Mouse (Mus musculus) regulatory T cell (primary cell): ENCODE data around the gene Eif6.

ENCODE experiments used
- in situ Hi-C: fragments of 300-600 bp; cut with MboI, MseI; formaldehyde crosslinking; loops from one replicate; pipeline ENCODE4 v1.15.1; 2025; ENCODE audit warnings: high pct_unique_total_duplicates

The Eif6 gene

DNA sequence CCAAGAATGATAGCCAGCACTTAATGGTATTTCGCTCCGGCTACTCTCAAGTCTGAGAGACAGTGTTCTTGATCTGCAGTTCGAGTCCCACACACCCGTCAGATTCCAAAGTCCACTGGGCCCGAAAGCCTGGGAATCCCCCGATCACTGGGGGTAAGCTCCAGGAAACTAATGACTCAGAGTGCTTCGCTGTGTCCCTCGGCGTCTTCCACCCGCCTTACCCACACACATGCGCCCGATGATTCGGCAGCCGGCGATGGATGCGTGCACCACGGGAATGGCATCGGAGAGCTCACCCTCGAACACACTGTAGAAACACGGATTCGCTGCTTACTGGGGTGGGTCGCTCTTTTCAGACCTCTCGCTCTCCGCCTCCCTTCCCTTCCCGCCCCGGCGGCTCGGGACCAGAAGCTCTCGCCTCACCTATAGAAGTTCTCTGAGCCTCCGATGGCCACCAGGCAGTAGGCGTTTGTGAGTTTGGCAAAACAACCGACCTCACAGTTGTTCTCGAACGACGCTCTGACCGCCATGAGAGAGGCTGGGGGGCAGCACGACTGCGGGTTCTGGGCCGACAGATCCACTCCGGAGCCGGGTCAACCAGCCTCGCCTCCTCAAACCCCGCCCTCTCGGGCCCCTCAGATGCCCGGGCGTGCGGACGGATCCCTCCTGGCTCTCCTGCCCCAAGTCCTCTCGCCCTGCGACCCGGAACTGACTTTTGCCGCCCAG, 658 bp downstream of the Eif6 start:
- in situ Hi-C loops = no loop called here

DNA sequence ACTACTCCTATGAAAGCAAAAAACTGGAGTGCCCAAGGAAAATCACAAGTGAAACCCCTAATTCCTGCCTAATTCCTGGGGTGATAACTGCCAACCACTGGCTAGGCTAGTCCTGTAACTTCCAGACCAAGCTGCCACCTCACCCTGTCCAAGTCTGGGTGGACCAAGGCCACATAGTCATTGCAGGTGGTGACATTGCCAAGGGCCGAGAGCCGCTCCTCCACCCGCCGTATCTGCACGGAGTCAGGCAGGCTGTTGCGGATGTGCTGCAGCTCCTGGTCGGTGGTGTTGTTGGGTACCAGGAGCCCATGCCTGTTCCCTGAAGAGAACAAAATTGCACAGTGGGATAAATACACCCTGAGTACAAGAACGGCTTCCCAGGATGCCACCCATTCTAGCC, 3.0 kb downstream of the Eif6 start:
- in situ Hi-C loops = no loop called here

DNA sequence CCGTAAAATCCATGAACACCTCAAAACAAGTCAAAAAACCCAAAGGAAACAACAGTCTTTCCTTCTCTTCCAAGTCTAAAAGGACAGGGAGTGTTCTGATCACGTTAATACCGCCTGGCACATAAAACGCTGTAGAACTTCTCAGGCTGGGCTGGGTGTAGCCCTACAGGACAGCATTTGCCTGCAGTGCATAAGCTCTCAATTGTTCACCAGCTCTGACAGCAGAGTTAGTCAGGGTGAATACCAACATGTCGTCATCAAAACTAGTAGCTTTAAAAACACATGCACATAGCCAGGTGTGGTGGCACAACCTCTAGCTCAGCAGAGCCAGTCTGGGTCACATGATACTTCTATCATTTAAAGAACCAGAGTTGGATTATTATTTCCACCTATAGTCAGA, 5.9 kb downstream of the Eif6 start:
- in situ Hi-C loops = no loop called here

DNA sequence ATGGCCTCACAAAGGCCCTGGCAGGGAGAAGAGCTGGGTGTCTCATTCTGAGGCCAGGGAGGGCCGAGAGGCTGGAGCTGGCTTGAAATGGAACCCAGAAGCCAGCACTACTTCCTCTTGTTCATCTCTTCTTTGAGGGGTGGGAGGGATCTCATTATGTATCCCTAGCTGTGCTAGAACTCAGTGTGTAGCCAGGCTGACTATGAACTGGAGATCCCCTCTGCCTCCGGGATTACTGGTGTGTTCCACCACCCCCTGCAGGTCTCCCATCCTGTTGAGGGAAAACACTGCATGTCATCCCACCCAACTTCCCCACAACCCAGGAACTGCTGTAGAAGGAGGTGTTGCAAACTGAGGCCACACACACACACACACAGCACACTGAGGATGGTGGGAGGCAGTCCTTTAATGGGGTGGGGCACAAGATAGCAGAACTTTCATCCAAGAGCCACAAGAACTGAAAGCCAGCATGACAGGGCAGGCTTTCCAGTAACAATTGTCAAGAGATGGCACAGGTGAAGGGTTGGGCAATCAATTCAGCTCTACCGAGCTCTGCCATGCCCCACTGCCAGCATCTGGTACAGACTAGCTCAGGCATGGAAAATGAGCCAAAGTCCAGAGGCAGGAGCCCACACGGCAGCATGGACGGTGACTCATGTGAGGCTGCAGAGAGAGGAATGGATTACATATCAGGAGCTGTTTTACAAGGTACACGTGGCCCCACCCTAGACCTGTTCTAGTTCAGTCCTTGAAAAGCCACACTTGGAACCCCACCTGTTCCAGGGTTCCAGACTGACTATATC, 7.1 kb downstream of the Eif6 start:
- in situ Hi-C loops = no loop called here

DNA sequence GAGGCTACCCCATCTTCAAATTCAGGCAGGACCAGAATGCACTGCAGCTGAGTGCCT, 7.5 kb downstream of the Eif6 start, which contains the start of gene BC029722:
TSS of gene BC029722 (minus strand) at position 35 of the 57 bp plus-strand sequence.
- in situ Hi-C loops = no loop called here

DNA sequence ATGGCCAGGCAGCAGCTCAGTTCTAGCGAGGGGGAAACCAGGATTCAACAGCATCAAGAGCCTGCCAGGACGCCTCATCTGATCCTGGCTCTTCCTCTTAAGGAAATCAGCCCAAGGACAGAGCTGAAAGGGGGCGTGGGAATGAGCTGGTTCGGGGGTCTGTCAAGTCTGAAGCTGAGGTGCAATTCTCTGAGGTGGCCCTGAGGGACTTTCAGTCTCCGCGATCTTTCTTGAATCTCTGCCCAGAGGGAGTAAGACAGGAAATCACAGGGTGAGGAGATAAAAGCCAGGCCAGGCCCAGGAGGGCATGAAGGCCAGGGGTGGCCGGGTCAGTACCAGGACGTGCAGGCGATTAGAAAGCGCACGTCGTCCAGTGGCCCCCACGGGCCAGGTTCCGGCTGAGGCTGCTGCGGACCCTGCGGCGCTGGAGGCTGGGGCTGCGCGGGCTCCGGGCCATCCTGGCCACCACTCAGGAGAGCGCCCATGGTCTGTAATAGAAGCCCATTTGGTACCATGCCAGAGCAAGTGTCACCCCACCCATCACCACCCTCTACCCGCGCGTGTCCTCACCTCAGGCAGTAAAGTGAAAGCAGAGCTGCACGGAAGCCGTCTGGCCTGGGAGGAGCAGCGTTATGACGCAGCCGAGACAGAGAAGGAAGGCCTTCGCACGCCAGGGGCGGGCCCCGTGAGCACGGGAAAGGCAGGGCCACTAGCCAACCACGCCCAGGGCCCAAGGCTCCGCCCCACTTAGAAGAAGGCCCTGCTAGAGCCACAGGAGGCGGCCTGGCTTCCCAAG, 7.9 kb downstream of the Eif6 start:
- in situ Hi-C loops = no loop called here

DNA sequence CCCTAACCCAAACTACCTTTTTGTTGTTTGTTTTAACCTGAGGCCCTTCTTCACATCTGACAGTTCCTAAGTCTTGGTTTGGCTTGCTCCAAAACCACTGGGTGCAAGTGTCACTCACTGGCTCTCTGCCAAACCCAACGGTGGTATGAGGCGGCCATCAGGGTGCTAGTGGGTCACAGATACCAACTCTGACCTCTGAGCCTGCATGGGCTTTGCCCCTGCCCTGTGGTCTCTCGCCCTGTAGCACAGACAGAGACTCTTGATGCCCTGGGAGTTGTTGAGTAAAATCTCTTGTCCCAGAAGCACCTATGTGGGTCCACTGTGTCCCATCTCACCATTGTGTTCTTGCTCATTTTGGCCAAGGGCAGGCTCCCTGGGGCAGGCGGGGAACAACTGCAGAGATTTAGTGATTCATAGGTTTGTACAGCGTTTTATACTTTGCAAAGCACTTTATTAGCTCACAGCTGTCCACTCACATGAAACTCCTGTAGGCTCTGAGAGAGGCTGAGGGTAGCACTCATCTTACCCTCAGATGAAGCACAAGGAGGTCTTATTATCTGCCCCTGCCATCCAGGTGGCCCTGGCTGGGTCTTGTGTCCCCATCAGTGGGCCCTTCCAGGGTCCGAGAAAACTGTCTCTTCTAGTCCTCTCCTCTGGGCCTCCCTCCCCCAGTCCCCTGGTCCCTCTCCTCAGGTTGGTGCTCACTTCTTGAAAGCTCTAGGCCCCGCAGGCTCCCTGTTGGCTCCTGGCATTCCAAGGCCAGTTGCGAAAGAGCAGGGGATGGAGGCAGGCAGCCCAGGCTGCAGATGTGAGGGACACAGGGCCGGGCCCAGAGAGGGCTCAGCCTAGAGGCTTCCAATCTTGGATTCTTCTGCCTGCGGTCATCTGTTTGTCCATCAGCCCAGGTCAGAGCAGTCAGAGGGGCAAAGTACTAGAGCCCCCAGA, 9.2 kb downstream of the Eif6 start:
- in situ Hi-C loops = no loop called here

DNA sequence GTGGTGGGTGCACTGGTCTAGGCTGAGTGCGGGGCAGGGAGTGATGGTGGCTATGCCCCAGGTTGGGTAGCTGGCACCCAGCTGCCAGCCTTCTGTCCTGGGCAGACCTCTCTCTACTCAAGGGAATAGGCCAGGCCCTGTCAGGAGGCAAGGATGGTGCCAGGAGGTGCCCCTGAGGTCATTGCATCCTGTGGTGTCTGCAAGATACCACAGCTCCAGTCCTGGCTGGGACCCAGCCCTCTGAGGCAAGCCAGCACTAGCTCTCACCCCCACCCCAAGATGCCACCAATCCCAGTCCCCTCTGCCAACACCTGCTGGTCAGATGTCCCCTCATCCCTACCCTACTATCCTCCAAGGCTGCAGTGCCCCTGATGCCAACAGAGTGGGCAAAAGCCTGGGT, 10.5 kb downstream of the Eif6 start:
- in situ Hi-C loops = no loop called here

DNA sequence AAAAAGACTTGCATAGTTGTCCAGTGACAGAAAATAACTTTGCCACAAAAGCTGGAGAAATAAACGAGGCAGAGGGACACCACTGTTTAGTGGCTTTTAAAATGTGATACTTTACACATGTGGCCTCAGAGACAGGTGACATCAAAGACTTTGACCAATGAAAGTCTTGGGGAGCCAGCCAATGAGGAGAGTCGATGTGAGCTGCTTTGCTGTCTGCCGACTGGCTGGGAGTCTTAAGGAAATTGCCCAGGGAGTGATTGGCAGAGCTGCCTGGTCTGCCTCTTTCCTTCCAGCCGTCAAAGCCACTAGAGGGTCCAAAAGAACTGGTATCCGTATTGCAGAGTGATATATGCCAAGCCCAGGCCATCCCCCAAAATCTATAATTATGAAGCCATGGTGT, 11.9 kb downstream of the Eif6 start:
- in situ Hi-C loops = no loop called here

DNA sequence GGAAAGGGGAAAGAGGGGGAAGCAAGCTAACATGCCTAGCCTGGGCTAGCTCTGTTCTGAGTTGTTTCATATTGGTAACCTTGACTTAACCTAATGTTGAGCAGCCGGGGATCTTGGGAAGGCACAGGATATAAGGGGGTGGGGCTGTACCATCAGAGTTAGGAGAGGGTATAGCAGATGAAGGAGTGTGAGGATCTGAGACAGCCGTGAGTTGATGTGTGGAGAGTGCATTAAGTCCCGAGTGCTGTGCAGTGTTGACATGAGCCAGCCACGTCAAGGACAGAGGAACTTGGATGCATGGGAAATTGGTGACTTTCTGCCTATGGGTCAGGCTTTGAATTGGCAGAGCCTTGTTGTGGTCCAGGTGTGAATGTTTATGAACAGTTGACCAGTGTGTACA, 14.1 kb downstream of the Eif6 start:
- in situ Hi-C loops = no loop called here

DNA sequence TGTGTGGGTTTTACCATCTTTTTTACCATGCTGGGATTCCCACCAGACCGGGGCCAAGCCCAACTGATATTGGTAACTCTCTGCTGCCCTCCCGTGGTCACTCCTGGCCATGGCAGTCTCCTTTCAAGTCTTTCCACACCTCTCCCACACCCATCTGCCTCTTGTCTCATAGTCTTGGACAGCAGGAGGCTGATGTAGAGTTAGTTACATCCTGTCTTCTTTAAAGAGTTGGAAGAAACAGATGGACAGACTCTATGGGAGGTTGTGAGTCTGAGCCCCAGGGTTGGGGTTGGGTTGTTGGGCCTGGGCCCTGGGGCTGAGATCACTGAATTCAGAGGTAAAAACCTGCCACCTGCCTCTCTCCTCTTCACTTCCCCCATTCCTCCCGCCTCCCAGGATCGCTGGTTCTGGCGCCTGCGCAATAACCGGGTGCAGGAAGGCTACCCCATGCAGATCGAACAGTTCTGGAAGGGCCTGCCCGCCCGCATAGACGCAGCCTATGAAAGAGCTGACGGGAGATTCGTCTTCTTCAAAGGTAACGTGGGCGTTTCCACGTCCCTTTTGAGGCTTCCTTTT, 14.8 kb downstream of the Eif6 start:
- in situ Hi-C loops = no loop called here

DNA sequence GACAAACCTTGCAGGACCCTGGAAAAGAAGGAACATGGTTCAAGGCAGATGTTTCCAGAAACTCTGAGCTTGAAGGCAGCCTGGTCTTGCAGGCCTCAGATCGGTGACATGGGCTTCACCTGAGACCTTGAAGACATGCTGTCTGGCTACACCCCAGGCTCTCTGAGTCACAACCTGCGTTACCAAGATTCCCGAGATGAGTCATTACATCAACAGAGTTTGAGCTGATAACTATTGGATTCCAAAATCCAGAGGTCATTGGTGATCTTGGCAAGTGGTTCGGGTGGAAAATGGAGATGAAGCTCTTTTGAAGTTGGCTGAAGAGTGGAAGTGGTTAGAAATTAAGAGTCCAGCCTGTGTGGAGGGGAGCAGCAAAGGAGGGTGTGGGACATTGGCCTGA, 17.1 kb downstream of the Eif6 start:
- in situ Hi-C loops = loop anchor here (5.0 kb wide), 1 partner anchor 97 kb away; no protein-coding TSS in a partner anchor

DNA sequence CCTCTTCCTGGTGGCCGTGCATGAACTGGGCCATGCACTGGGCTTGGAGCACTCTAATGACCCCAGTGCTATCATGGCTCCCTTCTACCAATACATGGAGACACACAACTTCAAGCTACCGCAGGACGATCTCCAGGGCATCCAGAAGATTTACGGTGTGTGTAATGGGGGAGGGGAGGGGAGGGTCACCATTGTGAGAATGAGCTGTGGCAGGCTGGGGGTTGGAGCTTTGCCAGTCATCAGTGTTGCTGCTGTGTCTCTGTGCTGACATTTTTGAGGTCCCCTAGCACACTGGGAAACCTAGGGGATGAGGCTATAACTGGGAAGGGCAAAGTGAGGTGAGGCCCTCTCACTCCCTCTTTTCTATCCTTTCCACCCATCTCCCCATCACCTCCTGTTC, 19.3 kb downstream of the Eif6 start:
- in situ Hi-C loops = loop anchor here (5.0 kb wide), 1 partner anchor 95 kb away; no protein-coding TSS in a partner anchor

DNA sequence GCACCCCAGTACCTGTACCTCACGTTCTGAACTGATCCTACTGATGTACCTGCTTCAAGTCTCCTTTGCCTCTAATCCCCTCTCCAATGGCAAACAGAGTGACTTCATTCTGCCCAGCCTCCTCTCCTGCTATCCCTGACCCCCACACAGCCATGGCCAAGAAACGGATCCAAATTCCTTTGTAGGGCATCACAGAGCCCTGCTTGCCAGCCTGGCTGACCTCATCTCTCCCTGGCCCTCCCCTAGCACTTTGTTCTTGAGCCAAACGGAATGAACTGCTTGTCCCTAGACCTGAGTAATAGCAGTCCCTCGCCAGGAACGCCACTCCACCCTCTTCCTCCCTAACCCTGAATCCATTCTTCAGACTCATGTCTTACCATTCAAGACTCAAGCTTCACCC, 20.2 kb downstream of the Eif6 start:
- in situ Hi-C loops = loop anchor here (5.0 kb wide), 1 partner anchor 94 kb away; no protein-coding TSS in a partner anchor

DNA sequence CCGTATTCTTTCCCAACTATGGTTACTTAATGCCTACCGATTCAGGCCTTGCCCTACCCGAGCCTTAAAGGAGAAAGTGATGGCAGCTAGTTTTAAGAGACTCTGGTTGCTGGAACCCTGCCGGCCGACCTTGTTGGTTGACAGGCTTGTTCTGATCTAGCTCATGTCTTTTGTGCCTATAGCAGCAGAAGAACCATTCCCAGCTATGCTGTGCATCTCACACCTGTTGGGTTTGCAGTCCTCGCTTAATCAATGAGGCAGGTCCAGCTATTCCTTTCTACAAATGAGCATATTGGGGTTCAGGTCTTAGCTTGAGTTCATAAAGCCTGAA, 20.8 kb downstream of the Eif6 start:
- in situ Hi-C loops = loop anchor here (5.0 kb wide), 1 partner anchor 94 kb away; no protein-coding TSS in a partner anchor

DNA sequence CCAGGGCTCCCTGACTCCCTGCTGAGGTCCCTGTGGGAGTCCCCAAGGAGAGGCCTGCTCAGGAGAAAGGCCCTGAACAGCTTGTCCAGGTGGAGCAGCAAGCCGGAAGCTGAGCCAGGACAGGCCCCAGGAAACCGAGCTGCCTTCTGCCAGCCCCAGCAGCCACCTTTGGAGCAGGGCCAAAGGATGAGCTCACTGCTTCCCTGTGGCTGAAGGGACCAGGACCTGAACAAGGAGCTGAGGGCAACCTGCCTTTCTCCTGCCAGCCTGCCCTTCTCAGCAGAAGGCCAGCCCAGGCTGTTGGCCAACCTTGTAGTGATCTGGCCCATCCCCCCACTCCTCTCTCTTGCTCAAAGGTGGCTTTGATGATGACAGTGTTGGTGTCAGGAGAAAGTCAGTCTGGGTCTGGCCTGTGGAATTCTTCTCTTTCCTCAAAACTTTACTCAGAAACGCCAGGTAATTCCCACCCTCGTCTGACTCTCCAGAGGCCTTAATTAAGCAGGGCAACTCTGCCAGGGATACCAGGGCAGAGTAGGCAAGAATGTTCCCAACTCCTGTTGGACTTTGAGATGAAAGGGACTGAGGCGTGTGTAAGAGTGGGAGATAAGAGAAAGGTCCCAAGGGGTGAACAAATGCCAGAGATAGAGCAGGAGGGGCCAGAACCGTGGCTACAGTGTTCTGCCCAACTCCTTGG, 21.3 kb downstream of the Eif6 start:
- in situ Hi-C loops = loop anchor here (5.0 kb wide), 1 partner anchor 93 kb away; no protein-coding TSS in a partner anchor

DNA sequence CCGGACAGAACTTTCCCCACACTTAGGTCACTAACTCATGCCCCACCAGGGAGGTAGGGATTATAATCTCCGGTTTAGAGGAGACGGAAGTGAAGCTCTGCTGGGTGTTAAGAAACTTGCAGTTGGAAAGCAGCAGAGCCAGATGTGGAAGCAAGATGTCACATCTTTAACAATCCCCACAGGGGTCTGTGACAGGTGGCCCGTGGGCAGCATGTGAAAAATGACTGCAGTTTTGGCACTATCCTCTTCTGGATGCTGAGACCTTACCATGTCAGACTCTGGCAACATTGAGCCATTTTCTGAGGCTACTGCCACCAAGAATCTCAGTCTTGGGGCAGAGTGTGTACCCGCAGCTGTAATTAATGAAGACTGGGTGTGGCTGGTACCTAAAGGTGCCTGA, 22.7 kb downstream of the Eif6 start:
- in situ Hi-C loops = no loop called here

DNA sequence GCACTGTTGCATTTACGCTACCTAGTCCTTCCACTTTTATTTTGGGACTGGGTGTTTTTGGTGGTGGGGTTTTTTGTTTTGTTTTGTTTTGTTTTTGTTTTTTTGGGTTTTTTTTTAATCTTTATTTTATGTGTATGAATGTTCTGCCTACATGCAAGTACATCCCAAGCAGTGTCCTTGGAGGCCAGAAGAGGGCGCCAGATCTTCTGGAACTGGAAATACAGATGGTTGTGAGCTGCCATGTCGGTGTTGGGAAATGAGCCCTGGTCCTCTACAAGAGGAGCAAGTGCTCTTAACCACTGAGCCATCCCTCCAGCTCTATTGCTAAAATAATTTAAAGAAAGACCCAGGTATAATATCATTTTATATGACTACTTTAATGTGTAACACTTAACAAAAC, 24.0 kb downstream of the Eif6 start:
- in situ Hi-C loops = no loop called here

DNA sequence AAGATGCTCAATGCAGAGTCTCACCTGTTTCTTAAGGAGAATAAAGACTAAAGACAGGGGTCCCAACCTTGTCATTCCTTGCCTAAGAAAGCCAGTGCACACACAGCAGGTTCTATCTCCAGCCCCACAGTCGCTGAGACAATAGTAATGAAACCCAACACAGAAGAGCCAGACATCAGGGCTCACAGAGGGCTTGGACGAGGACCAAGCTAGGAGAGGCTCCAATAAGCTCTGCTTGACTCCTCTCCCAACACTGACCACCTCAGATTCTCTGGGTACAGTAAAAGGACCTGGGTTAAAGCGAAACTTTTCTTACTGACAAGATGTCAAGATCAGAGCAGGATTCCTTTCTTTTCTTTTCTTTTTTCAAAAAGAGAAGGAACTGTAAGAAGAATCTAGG, 28.1 kb downstream of the Eif6 start:
- in situ Hi-C loops = no loop called here

DNA sequence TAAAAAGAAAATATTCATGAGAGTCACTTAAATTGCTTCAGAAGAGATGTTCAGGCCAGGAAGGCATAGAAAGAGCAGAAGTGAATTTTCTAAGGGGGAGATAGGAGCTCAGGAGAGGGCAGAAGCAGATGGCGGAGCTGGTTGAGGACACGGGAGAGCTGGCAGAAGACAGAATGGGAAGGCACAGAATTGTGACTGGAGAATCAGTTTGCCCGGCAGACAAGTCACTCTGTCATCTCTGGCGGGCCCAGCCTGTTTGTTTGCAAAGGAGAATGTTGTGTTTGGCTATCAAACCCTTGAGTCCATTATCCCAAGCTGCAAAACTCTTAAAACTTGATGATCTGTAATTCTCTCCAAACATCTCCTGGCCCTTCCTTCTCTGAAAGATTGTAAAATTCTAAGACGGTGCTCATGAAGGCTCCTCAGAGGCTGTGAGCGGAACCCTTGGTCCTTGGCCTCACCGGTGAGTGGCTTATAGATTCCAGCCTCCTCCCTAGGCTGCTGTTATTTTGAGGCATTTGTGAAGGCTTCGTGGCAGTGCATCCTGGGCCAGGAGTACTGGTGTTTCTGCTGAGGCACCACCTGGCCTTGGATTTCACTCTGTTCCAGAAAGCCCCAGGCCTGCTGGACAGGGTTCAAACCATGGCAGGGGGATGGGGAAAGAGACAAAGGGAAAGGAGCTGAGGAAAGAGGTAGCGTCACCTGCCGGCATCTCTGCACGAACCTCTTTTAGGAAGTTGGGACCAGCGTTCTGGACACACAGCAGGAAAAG, 31.9 kb downstream of the Eif6 start:
- in situ Hi-C loops = no loop called here
